Mouse (Mus musculus) c-Kit-negative CD71-positive TER-119-positive erythroid progenitor cells, embryonic 14.5 days (primary cell): ENCODE measurements around the gene Slc38a5.

Experiments used
- DNase-seq: peaks from one replicate; pipeline ENCODE4 v3.0.0-alpha.2; 2013; ENCODE audit warnings: low read depth, low spot score

Slc38a5 gene

GRCm38 (mm10) chrX:8271083-8271820, at the start of gene Slc38a5:
Gene Slc38a5, plus strand, starts transcription at chrX:8271133.
- DNase-seq: no peak

GRCm38 (mm10) chrX:8222296-8222677, 48.6 kb upstream of the Slc38a5 start:
- no peak for DNase-seq

- DNase-seq: no peak
These were observed 48.1 kb upstream of the Slc38a5 start for GRCm38 (mm10) chrX:8222678-8223421.

GRCm38 (mm10) chrX:8223473-8223872, 47.5 kb upstream of the Slc38a5 start:
- no peak for DNase-seq

GRCm38 (mm10) chrX:8230272-8230671, 40.7 kb upstream of the Slc38a5 start:
- no peak for DNase-seq

- no peak for DNase-seq
These were observed 37.3 kb upstream of the Slc38a5 start for GRCm38 (mm10) chrX:8233602-8234001.

- no peak for DNase-seq
These were observed 34.2 kb upstream of the Slc38a5 start for GRCm38 (mm10) chrX:8236704-8237103.

GRCm38 (mm10) chrX:8238804-8239395, 32.0 kb upstream of the Slc38a5 start:
- no peak for DNase-seq

- no peak for DNase-seq
These were observed 23.3 kb upstream of the Slc38a5 start for GRCm38 (mm10) chrX:8247680-8248079.

- no peak for DNase-seq
These were observed 22.3 kb upstream of the Slc38a5 start for GRCm38 (mm10) chrX:8248542-8249120.

GRCm38 (mm10) chrX:8251789-8252333, 19.1 kb upstream of the Slc38a5 start:
- DNase-seq: no peak

- peak; percentile 81 for DNase-seq
These were observed 18.3 kb upstream of the Slc38a5 start, which contains the start of gene Ftsj1 for GRCm38 (mm10) chrX:8252334-8253285. Gene Ftsj1, minus strand, starts transcription at chrX:8252406.

GRCm38 (mm10) chrX:8253711-8254110, 17.2 kb upstream of the Slc38a5 start:
- no peak for DNase-seq

GRCm38 (mm10) chrX:8255807-8256206, 15.1 kb upstream of the Slc38a5 start:
- DNase-seq: no peak

- no peak for DNase-seq
These were observed 11.5 kb upstream of the Slc38a5 start for GRCm38 (mm10) chrX:8259478-8259877.

- DNase-seq: no peak
These were observed 7.7 kb upstream of the Slc38a5 start for GRCm38 (mm10) chrX:8263156-8263804.

GRCm38 (mm10) chrX:8264222-8264621, 6.7 kb upstream of the Slc38a5 start:
- DNase-seq: no peak

- peak; percentile 52 for DNase-seq
These were observed 1.1 kb downstream of the Slc38a5 start for GRCm38 (mm10) chrX:8272000-8272399.

- no peak for DNase-seq
These were observed 3.1 kb downstream of the Slc38a5 start for GRCm38 (mm10) chrX:8274056-8274455.

- DNase-seq: no peak
These were observed 17.7 kb downstream of the Slc38a5 start for GRCm38 (mm10) chrX:8288621-8289020.
